Mouse (Mus musculus) central nervous system, embryonic 14 days (tissue): ENCODE data around the gene Tmem273. TPM values are rescaled to one million over a fixed set of nuclear protein-coding genes. Genes with fewer than 3 reads are reported as not detected.

Experiments
- polyA plus RNA-seq: library from polyadenylated mRNA; depleted of rRNA; stranded (reverse); fragments of >200 nt; gene quantifications from 2 replicates; pipeline ENCODE4 v1.2.3, GENCODE M21; 2012; rRNA removed

Tmem273 gene
- polyA plus RNA-seq: 0.41 and 1.1 TPM in 2 replicates

DNA sequence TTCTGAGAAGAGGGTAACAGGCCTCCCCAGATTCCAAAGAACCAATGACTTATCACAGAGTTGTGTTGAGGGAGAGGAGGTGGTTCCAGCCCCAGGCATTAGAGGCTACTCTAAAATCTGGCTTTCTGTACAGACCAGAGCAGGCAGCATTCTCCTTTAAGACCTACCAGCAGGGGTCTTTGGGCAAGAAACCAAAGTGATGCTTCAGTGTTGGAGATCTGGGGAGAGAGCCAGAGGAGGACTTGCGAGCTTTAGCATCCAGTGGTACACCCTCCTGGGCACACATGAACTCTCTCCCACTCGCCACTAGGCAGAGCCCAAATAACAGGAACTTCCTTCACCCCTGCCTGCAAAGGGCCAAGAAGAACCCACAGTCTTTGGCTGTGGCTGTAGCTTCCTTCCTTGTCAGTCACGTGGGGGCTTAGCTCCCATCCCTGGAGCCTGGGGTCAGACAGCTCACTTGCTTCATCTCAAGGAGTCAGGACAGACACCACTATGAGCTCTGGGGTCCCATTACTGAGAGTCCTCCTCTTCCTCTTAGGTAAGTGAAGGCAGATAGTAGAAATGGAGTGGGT, at the start of gene Tmem273:
Gene Tmem273, plus strand, starts transcription at position 408 of the 575 bp plus-strand sequence.

DNA sequence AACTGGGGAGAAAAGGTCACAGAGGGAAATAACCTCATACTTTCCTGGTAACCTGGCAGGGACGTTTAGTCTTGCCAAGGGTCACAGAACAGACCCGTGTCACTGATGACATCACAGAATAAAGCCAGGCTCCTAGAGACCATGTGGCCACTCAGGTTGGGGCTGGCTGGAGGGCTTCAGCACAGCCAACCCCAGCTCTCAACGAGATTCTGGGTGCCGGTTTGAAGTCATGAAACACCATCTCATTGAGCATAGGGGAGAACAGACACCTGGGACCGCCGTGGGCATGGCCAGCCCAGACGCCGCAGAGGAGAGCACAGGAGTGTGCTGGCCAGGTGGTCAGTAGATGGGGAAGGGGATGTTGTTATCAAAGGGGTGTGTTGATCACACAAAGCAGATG, 48.1 kb downstream of the Tmem273 start, which contains the start of gene Fam170b:
Gene Fam170b, plus strand, starts transcription at position 116 of the 400 bp plus-strand sequence.

DNA sequence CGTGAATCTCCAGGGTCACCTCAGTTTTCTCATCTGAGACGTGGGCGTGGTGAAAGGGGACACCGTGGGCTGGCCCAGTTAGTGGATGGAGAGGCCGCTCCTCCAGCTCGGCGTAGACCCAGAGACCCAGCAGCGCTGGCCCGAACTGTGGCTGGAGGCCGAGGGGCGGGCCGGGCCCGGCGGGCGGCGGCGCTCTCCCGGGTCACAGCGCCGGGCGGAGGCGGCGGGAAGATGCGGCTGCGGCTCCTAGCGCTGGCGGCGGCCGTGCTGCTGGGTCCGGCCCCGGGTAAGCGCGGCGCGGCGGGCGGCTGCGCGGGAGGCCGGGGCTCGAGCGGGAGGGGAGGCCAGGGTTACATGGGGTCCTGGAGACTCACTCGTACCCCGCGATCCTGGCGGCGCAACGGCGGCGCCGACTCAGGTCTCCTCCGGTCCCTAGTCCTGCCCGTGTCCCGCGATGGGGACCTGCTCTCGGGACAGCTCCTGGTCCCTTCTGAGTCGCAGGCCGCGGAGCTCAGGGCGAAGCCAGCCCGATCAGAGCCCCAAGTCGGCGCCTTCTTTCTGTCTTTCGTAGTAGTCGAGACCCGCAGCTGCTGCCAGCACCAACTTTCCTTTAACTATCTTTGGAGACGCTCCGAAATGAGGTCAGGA, 71.0 kb downstream of the Tmem273 start, which contains the start of gene Vstm4:
Gene Vstm4, plus strand, starts transcription at position 76 of the 648 bp plus-strand sequence.

Other genes starting within 250 kb of the Tmem273 start
- 5.5 and 7.8 TPM in 2 replicates for gene Prrxl1, start 186.6 kb upstream of the Tmem273 start, polyA plus RNA-seq
- gene 3425401B19Rik, start 100.7 kb upstream of the Tmem273 start, polyA plus RNA-seq: 0.15 and 0.20 TPM in 2 replicates
- gene Fam170b, start 48.0 kb downstream of the Tmem273 start, polyA plus RNA-seq: not detected in 2 replicates
- gene Vstm4, start 70.8 kb downstream of the Tmem273 start, polyA plus RNA-seq: 4.9 and 7.6 TPM in 2 replicates
- 0.43 and 0.60 TPM in 2 replicates for gene Lrrc18, start 205.4 kb downstream of the Tmem273 start, polyA plus RNA-seq